Comparison of ENCODE assay signal across 13 mouse cellular contexts in the genomic region with DNA sequence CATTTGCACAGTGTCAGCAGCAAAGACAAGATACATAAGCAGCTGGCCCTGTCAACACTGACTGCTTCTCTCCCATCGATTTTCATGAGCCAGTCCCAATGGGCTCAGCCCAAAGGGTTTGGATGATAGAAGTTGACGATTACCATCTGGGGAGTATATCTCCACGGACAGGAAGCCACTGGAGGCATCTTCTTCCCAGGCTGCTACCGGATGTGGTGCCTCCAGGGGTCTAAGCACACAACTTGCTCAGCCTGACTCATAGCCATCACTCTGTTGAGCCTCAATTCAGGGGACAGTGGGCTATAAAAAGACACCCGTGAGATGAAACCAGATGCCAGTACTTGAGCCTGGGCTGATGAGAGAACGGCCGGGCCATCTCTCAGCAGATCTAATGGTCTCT.
DNase-seq lines count a peak whose midpoint lies in the region; ATAC-seq and TF ChIP-seq lines count a peak whose summit lies in the region.
"Had no signal": no experiment of that assay in that cellular context is flagged by ENCODE, and none has a peak within 500 bp of the region (broad histone marks: within the 10 kb centered on the region; RNA-seq: fewer than 3 reads in every experiment).

No protein-coding gene starts in this region.

- H3K4me1 ChIP-seq in hindbrain, embryonic 12.5 days, result peaks cover 16% of the 10 kb centered on the region
- H3K4me1 ChIP-seq in hindbrain, embryonic 11.5 days (replicated peaks; ENCODE audit: control insufficient read depth, insufficient read depth, low read length), result no peaks in the 10 kb centered on the region
- peaks cover 23% of the 10 kb centered on the region for H3K4me1 ChIP-seq in midbrain, embryonic 13.5 days (replicated peaks)
- no peaks in the 10 kb centered on the region for H3K4me1 ChIP-seq in midbrain, embryonic 11.5 days (ENCODE audit: control insufficient read depth, insufficient read depth, low read length)
- H3K4me1 ChIP-seq in midbrain, embryonic 14.5 days (ENCODE audit: control insufficient read depth, insufficient read depth, low read length), result peaks cover 11% of the 10 kb centered on the region; the same call in 1 of the 2 replicates
- H3K4me1 ChIP-seq in liver, postnatal 0 days (ENCODE audit: insufficient read depth), result no peaks in the 10 kb centered on the region
- H3K4me1 ChIP-seq: embryonic facial prominence, embryonic 12.5 days had no signal

- TF ChIP-seq CTCF in liver, postnatal 0 days (IDR thresholded peaks at IDR 0.05; ENCODE audit: low read depth), result no peak

- 55% methylated on average over 7 of the region's 7 CpGs for WGBS in hindbrain, embryonic 12.5 days
- WGBS in hindbrain, embryonic 11.5 days, result 65% methylated on average over 7 of the region's 7 CpGs
- WGBS in midbrain, embryonic 13.5 days, result 77% methylated on average over 7 of the region's 7 CpGs
- WGBS in midbrain, embryonic 11.5 days, result 78% methylated on average over 7 of the region's 7 CpGs
- 55% methylated on average over 7 of the region's 7 CpGs for WGBS in midbrain, embryonic 14.5 days
- WGBS in liver, postnatal 0 days (ENCODE audit: insufficient replicate concordance), result 42% methylated on average over 7 of the region's 7 CpGs

- no peak overlapping the region for H3K4me2 ChIP-seq in hindbrain, embryonic 12.5 days (replicated peaks)
- H3K4me2 ChIP-seq in hindbrain, embryonic 11.5 days (replicated peaks; ENCODE audit: low read depth, low read length), result no peak overlapping the region
- no peak overlapping the region for H3K4me2 ChIP-seq in midbrain, embryonic 13.5 days (replicated peaks)
- H3K4me2 ChIP-seq in midbrain, embryonic 11.5 days, result no peak overlapping the region
- H3K4me2 ChIP-seq in midbrain, embryonic 14.5 days (ENCODE audit: low read length), result no peak overlapping the region
- H3K4me2 ChIP-seq in liver, postnatal 0 days (ENCODE audit: low read depth, low read length), result no peak overlapping the region
- H3K4me2 ChIP-seq: embryonic facial prominence, embryonic 12.5 days; heart, embryonic 15.5 days had no signal

- no peaks in the 10 kb centered on the region for H3K9me3 ChIP-seq in hindbrain, embryonic 12.5 days (replicated peaks)
- no peaks in the 10 kb centered on the region for H3K9me3 ChIP-seq in hindbrain, embryonic 11.5 days (ENCODE audit: control insufficient read depth, low read length)
- no peaks in the 10 kb centered on the region for H3K9me3 ChIP-seq in midbrain, embryonic 13.5 days
- H3K9me3 ChIP-seq in midbrain, embryonic 11.5 days (ENCODE audit: control insufficient read depth, low read length), result no peaks in the 10 kb centered on the region
- H3K9me3 ChIP-seq in midbrain, embryonic 14.5 days (ENCODE audit: control insufficient read depth, low read length), result no peaks in the 10 kb centered on the region
- H3K9me3 ChIP-seq in liver, postnatal 0 days (ENCODE audit: low read length), result no peaks in the 10 kb centered on the region
- H3K9me3 ChIP-seq: embryonic facial prominence, embryonic 12.5 days; forebrain, embryonic 10.5 days; heart, embryonic 15.5 days; megakaryocyte, embryonic 14.5 days had no signal

- H3K9ac ChIP-seq in hindbrain, embryonic 12.5 days, result no peak overlapping the region
- no peak overlapping the region; the same call in 1 of the 2 replicates for H3K9ac ChIP-seq in hindbrain, embryonic 11.5 days (ENCODE audit: low read depth, low read length)
- no peak overlapping the region for H3K9ac ChIP-seq in midbrain, embryonic 13.5 days (replicated peaks)
- H3K9ac ChIP-seq in midbrain, embryonic 11.5 days (ENCODE audit: low read length), result no peak overlapping the region
- H3K9ac ChIP-seq in midbrain, embryonic 14.5 days (replicated peaks; ENCODE audit: low read length), result no peak overlapping the region
- no peak overlapping the region for H3K9ac ChIP-seq in liver, postnatal 0 days (replicated peaks)
- H3K9ac ChIP-seq: embryonic facial prominence, embryonic 12.5 days; heart, embryonic 15.5 days had no signal

- peak overlapping the region; percentile 68; the same call in 1 of the 2 replicates for H3K27ac ChIP-seq in hindbrain, embryonic 12.5 days
- H3K27ac ChIP-seq in hindbrain, embryonic 11.5 days (ENCODE audit: low read depth, low read length), result no peak overlapping the region
- H3K27ac ChIP-seq in midbrain, embryonic 13.5 days, result peak overlapping the region; percentile 71; the same call in 1 of the 2 replicates
- H3K27ac ChIP-seq in midbrain, embryonic 11.5 days (ENCODE audit: low read depth, low read length), result no peak overlapping the region
- peak overlapping the region; percentile 85 for H3K27ac ChIP-seq in midbrain, embryonic 14.5 days (replicated peaks; ENCODE audit: low read depth, low read length)
- no peak overlapping the region for H3K27ac ChIP-seq in liver, postnatal 0 days (ENCODE audit: low read depth)
- H3K27ac ChIP-seq: embryonic facial prominence, embryonic 12.5 days; forebrain, embryonic 10.5 days; heart, embryonic 15.5 days; kidney, postnatal 0 days had no signal

- H3K27me3 ChIP-seq in hindbrain, embryonic 12.5 days, result no peaks in the 10 kb centered on the region
- H3K27me3 ChIP-seq in hindbrain, embryonic 11.5 days (ENCODE audit: control insufficient read depth, insufficient read depth, low read length), result no peaks in the 10 kb centered on the region
- no peaks in the 10 kb centered on the region for H3K27me3 ChIP-seq in midbrain, embryonic 13.5 days
- H3K27me3 ChIP-seq in midbrain, embryonic 11.5 days (ENCODE audit: control insufficient read depth, insufficient read depth, low read length), result no peaks in the 10 kb centered on the region
- H3K27me3 ChIP-seq in midbrain, embryonic 14.5 days (ENCODE audit: control insufficient read depth, insufficient read depth, low read length), result no peaks in the 10 kb centered on the region
- H3K27me3 ChIP-seq in liver, postnatal 0 days (ENCODE audit: insufficient read depth, low read length), result no peaks in the 10 kb centered on the region
- H3K27me3 ChIP-seq: embryonic facial prominence, embryonic 12.5 days; heart, embryonic 15.5 days had no signal

- ATAC-seq in hindbrain, embryonic 12.5 days (ENCODE audit: low FRiP score), result peak; percentile 4; the same call in 1 of the 2 replicates
- ATAC-seq in hindbrain, embryonic 11.5 days (ENCODE audit: low FRiP score), result no peak
- ATAC-seq in midbrain, embryonic 13.5 days, result peak; percentile 31
- ATAC-seq in midbrain, embryonic 11.5 days (ENCODE audit: low FRiP score), result no peak
- ATAC-seq in midbrain, embryonic 14.5 days (ENCODE audit: low FRiP score, low TSS enrichment), result 0 out of 2 replicates have a peak, but pooled peaks have one; percentile 6
- ATAC-seq in liver, postnatal 0 days, result no peak

- H3K36me3 ChIP-seq in hindbrain, embryonic 12.5 days, result no peaks in the 10 kb centered on the region
- H3K36me3 ChIP-seq in hindbrain, embryonic 11.5 days (ENCODE audit: control insufficient read depth, insufficient read depth, low read length), result no peaks in the 10 kb centered on the region
- H3K36me3 ChIP-seq in midbrain, embryonic 13.5 days, result no peaks in the 10 kb centered on the region
- no peaks in the 10 kb centered on the region for H3K36me3 ChIP-seq in midbrain, embryonic 11.5 days (ENCODE audit: control insufficient read depth, insufficient read depth, low read length)
- no peaks in the 10 kb centered on the region for H3K36me3 ChIP-seq in midbrain, embryonic 14.5 days (ENCODE audit: control insufficient read depth, insufficient read depth, low read length)
- no peaks in the 10 kb centered on the region for H3K36me3 ChIP-seq in liver, postnatal 0 days (replicated peaks; ENCODE audit: insufficient read depth, low read length)
- H3K36me3 ChIP-seq: embryonic facial prominence, embryonic 12.5 days; forebrain, embryonic 10.5 days; heart, embryonic 15.5 days had no signal

- DNase-seq in hindbrain, embryonic 11.5 days (ENCODE audit: low spot score), result no peak
- DNase-seq in midbrain, embryonic 11.5 days (ENCODE audit: low spot score, missing footprints), result no peak
- peak; percentile 14 for DNase-seq in CD4-positive, CD25-positive, alpha-beta regulatory T cell, adult 2 months (ENCODE audit: low read depth, low spot score)
- no peak for DNase-seq in midbrain, embryonic 14.5 days
- DNase-seq in liver, postnatal 0 days, result no peak
- DNase-seq: cerebellum, postnatal 14 days had no signal

- TF ChIP-seq EP300 in liver, postnatal 0 days (IDR thresholded peaks at IDR 0.05; ENCODE audit: low read depth), result no peak

- no peak overlapping the region for H3K4me3 ChIP-seq in hindbrain, embryonic 12.5 days
- H3K4me3 ChIP-seq in hindbrain, embryonic 11.5 days (ENCODE audit: low read depth, low read length), result no peak overlapping the region
- no peak overlapping the region for H3K4me3 ChIP-seq in midbrain, embryonic 13.5 days (replicated peaks)
- H3K4me3 ChIP-seq in midbrain, embryonic 11.5 days (ENCODE audit: low read depth, low read length), result no peak overlapping the region
- H3K4me3 ChIP-seq in midbrain, embryonic 14.5 days (replicated peaks; ENCODE audit: low read depth, low read length), result no peak overlapping the region
- H3K4me3 ChIP-seq in liver, postnatal 0 days (ENCODE audit: low read depth, low read length), result no peak overlapping the region
- H3K4me3 ChIP-seq: embryonic facial prominence, embryonic 12.5 days; forebrain, embryonic 10.5 days; heart, embryonic 15.5 days; megakaryocyte, embryonic 14.5 days had no signal

Comparison
In these comparisons a context has a peak if more than half of its experiments do, and no peak if none do; other contexts are left out.
1. ATAC-seq: peak in hindbrain, embryonic 12.5 days (single experiment), midbrain, embryonic 13.5 days (single experiment) and midbrain, embryonic 14.5 days (single experiment); none in hindbrain, embryonic 11.5 days (single experiment), midbrain, embryonic 11.5 days (single experiment) and liver, postnatal 0 days (single experiment).
2. H3K27ac ChIP-seq: peak in hindbrain, embryonic 12.5 days (single experiment), midbrain, embryonic 13.5 days (single experiment) and midbrain, embryonic 14.5 days (single experiment); none in hindbrain, embryonic 11.5 days (single experiment), midbrain, embryonic 11.5 days (single experiment) and liver, postnatal 0 days (single experiment).